Mouse (Mus musculus) kidney, postnatal 0 days (tissue): ENCODE data around the gene Lpar3. TPM values are rescaled to one million over a fixed set of nuclear protein-coding genes. Genes with fewer than 3 reads are reported as not detected.
A peak's percentile ranks its signal among the peaks of the same experiment; 100 is the strongest.

Experiments used
- ATAC-seq: fragments of 200-750 bp; cut with Nextera tagmentation; replicated peaks from 2 replicates; pipeline ENCODE4 v1.8.0; 2017; ENCODE audit warnings: low read depth, moderate number of reproducible peaks, moderate TSS enrichment, moderate library complexity; ENCODE audit not compliant: low FRiP score
- DNase-seq: peaks from one replicate; pipeline ENCODE4 v3.0.0-alpha.2; 2016; ENCODE audit warnings: low spot score
- H3K27ac ChIP-seq: fragments of 300-500 bp; sonication (generic); 2 replicates; pipeline ENCODE4 v1.5.1; 2014; ENCODE audit warnings: mild to moderate bottlenecking
- H3K27me3 ChIP-seq: fragments of 300-500 bp; sonication (generic); 2 replicates; pipeline ENCODE4 v1.6.1; 2014; ENCODE audit warnings: low read length, mixed read lengths; ENCODE audit not compliant: insufficient read depth
- H3K36me3 ChIP-seq: fragments of 300-500 bp; sonication (generic); 2 replicates; pipeline ENCODE4 v1.6.1; 2014; ENCODE audit warnings: low read length, mixed read lengths; ENCODE audit not compliant: insufficient read depth
- H3K4me1 ChIP-seq: fragments of 300-500 bp; sonication (generic); replicated peaks from 2 replicates; pipeline ENCODE4 v1.6.1; 2014; ENCODE audit warnings: antibody characterized with exemption, low read length, mixed read lengths; ENCODE audit not compliant: insufficient read depth
- H3K4me2 ChIP-seq: fragments of 300-500 bp; sonication (generic); 2 replicates; pipeline ENCODE4 v1.6.1; 2014; ENCODE audit warnings: mild to moderate bottlenecking, low read length, moderate library complexity, mixed read lengths
- H3K4me3 ChIP-seq: fragments of 300-500 bp; sonication (generic); replicated peaks from 2 replicates; pipeline ENCODE4 v1.5.1; 2014; ENCODE audit warnings: low read depth, low read length
- H3K9ac ChIP-seq: fragments of 300-500 bp; sonication (generic); 2 replicates; pipeline ENCODE4 v1.6.1; 2014; ENCODE audit warnings: low read depth, low read length
- H3K9me3 ChIP-seq: fragments of 300-500 bp; sonication (generic); replicated peaks from 2 replicates; pipeline ENCODE4 v1.6.1; 2016; ENCODE audit warnings: low read length, inconsistent platforms, mixed read lengths
- CTCF ChIP-seq: IDR thresholded peaks from 2 replicates; pipeline ENCODE4 v1.5.1; 2016; ENCODE audit warnings: antibody characterized with exemption, low read depth, mild to moderate bottlenecking, moderate library complexity
- WGBS: fragments of 180-500 bp; shearing (Covaris S2); extraction: QIAGEN DNeasy Blood & Tissue Kit; methylation state at CpG from one replicate; pipeline ENCODE4 v1.1.7; 2014; 5-methylcytosine and 5-hydroxymethylcytosine counted together
- polyA plus RNA-seq: library from polyadenylated mRNA; unstranded; fragments of >200 nt; fragmentation: Nextera tagmentation; extraction: Ambion mirVana; gene quantifications from 2 replicates; pipeline ENCODE4 v1.2.1, GENCODE M21; 2015

Gene Lpar3
- polyA plus RNA-seq, 1 experiment from 2014 or later: 2.6 TPM

DNA sequence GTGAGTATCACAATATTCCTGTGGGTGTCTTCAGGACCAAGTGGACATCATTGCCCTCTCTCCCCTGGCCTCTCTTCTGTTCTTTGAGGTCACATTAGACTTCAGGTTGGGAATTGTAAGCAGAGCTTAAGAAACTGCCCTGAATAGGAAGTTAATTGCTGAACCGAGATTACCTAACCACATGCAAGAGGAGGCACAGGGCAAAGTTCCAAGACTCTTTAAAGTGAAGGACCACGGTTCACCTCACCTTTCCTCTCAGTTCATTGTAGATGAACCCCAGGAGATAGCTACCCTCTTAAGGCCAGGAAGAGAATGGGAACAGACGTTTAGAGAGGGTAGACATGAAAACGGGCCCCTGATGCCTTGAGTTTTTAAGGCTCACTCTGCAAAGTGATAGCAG, 3.5 kb downstream of the Lpar3 start:
- no peak overlapping the region for H3K4me2 ChIP-seq
- DNase-seq (peak; percentile 17), ATAC-seq (0 out of 2 replicates have a peak, but pooled peaks have one; percentile 37)
- TF ChIP-seq CTCF: no peak
- no peak overlapping the region for H3K9ac ChIP-seq
- no peak overlapping the region for H3K4me3 ChIP-seq
- 0 out of 2 replicates have a peak, but pooled peaks cover 6% of the 10 kb centered on the region for H3K4me1 ChIP-seq
- H3K9me3 ChIP-seq: no peaks in the 10 kb centered on the region
- whole genome bisulfite sequencing: 55% methylated on average over 4 of the region's 4 CpGs
- no peak overlapping the region for H3K27ac ChIP-seq
- H3K36me3 ChIP-seq: no peaks in the 10 kb centered on the region
- H3K27me3 ChIP-seq: peaks cover 10% of the 10 kb centered on the region

- no peak overlapping the region for H3K9ac ChIP-seq
- ATAC-seq: no peak
- peaks cover 9% of the 10 kb centered on the region for H3K27me3 ChIP-seq
- H3K27ac ChIP-seq: no peak overlapping the region
- H3K36me3 ChIP-seq: no peaks in the 10 kb centered on the region
- DNase-seq: no peak
- no peak for TF ChIP-seq CTCF
- no peaks in the 10 kb centered on the region for H3K9me3 ChIP-seq
- no peak overlapping the region for H3K4me3 ChIP-seq
- 84% methylated on average over 7 of the region's 7 CpGs for WGBS
- H3K4me1 ChIP-seq: 0 out of 2 replicates have a peak, but pooled peaks cover 6% of the 10 kb centered on the region
- H3K4me2 ChIP-seq: no peak overlapping the region
These were observed 4.4 kb downstream of the Lpar3 start for GRCm38 (mm10) chr3:146225061-146225761.

GRCm38 (mm10) chr3:146227427-146227826, 6.7 kb downstream of the Lpar3 start:
- no peaks in the 10 kb centered on the region for H3K27me3 ChIP-seq
- no peaks in the 10 kb centered on the region for H3K9me3 ChIP-seq
- H3K9ac ChIP-seq: no peak overlapping the region
- WGBS: 54% methylated on average over 3 of the region's 3 CpGs
- no peak overlapping the region for H3K27ac ChIP-seq
- peak; percentile 17; the same call in 1 of the 2 replicates for TF ChIP-seq CTCF
- DNase-seq (no peak), ATAC-seq (no peak)
- H3K4me2 ChIP-seq: no peak overlapping the region
- H3K4me3 ChIP-seq: no peak overlapping the region
- no peaks in the 10 kb centered on the region for H3K36me3 ChIP-seq
- H3K4me1 ChIP-seq: no peaks in the 10 kb centered on the region

DNA sequence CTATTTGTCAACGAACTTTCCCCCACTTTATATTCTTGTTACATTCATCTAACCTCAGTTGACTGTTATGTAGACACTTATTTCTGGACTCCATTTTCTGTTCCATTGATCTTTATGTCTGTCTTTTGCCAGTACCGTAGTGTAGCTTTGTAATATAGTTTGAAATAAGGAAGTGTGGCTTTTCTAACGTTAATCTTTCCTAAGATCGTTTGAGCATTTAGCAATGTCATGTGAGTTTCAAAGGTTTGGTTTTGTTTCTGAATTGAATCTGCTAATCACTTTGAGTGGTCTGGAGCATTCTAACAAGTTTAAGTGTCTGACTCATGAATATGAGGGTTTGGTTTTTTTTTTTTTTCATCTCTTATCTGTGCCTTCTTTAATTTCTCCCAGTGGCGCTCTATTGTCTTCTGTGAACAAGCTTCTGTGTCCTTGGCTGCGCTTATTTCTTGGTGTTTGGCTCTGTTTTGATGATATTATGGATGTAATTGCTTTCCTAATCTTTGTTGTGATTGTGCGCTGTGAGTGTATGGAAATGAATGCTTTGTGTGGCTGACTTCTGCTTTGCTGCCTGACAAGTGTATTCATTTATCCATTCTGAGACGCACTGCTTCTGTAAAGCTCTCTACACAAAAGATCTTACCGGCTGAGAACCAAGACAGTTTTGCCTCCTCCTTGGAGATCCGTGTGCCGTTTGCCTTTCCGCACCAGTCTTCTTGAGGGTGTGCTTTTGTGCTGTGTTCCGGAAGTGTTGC, 8.0 kb downstream of the Lpar3 start:
- ATAC-seq (no peak), DNase-seq (no peak)
- Histone ChIP-seq H3K9ac (no peak overlapping the region), H3K36me3 (no peaks in the 10 kb centered on the region), H3K9me3 (no peaks in the 10 kb centered on the region), H3K4me3 (no peak overlapping the region), H3K27ac (no peak overlapping the region), H3K4me1 (no peaks in the 10 kb centered on the region), H3K4me2 (no peak overlapping the region), H3K27me3 (no peaks in the 10 kb centered on the region)
- 91% methylated on average over 13 of the region's 13 CpGs for WGBS
- TF ChIP-seq CTCF: no peak

DNA sequence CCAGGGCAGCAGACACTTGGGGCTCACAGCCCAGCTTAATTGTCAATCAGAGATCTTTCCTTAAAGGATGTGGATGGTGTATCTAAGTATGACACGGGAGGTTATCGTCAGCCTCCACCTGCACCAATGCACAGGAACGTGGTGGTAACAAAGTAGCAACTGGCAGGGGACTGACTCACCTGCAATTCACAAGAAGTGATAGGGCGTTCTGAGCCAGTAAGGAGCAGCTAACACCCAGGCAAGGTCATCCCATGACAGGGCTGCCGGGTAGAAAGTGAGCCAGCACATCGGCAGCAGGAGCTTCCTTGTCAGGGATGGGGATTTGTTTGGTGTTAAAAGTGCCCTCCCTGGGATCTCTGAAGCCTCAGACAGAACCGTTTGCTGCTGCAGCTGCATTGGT, 11.9 kb downstream of the Lpar3 start:
- no peak overlapping the region for H3K4me3 ChIP-seq
- WGBS: 55% methylated on average over 7 of the region's 7 CpGs
- H3K27me3 ChIP-seq: no peaks in the 10 kb centered on the region
- ATAC-seq (no peak), DNase-seq (no peak)
- no peak overlapping the region for H3K9ac ChIP-seq
- H3K36me3 ChIP-seq: no peaks in the 10 kb centered on the region
- no peak for TF ChIP-seq CTCF
- H3K4me1 ChIP-seq: no peaks in the 10 kb centered on the region
- H3K9me3 ChIP-seq: no peaks in the 10 kb centered on the region
- H3K4me2 ChIP-seq: no peak overlapping the region
- no peak overlapping the region for H3K27ac ChIP-seq

- Histone ChIP-seq H3K4me3 (no peak overlapping the region), H3K4me2 (no peak overlapping the region), H3K9ac (no peak overlapping the region), H3K9me3 (no peaks in the 10 kb centered on the region), H3K27me3 (no peaks in the 10 kb centered on the region), H3K4me1 (no peaks in the 10 kb centered on the region), H3K36me3 (no peaks in the 10 kb centered on the region), H3K27ac (no peak overlapping the region)
- WGBS: 39% methylated on average over 4 of the region's 4 CpGs
- DNase-seq (no peak), ATAC-seq (peak; percentile 55; the same call in 1 of the 2 replicates)
- TF ChIP-seq CTCF: no peak
These were observed 13.0 kb downstream of the Lpar3 start for GRCm38 (mm10) chr3:146233741-146234140.
